Mouse (Mus musculus) lung, adult 2 months (tissue): Measurements from ENCODE around the gene Pam. TPM values are rescaled to one million over a fixed set of nuclear protein-coding genes. Genes with fewer than 3 reads are reported as not detected.
A peak's percentile ranks its signal among the peaks of the same experiment; 100 is the strongest.

Source experiments
- DNase-seq: peaks from one replicate; pipeline ENCODE4 v3.0.0; 2022
- H3K4me1 ChIP-seq: fragments of 200-500 bp; 2 replicates; pipeline ENCODE4 v1.6.1; 2011; ENCODE audit warnings: low read length; ENCODE audit not compliant: control insufficient read depth, insufficient read depth
- H3K4me3 ChIP-seq: fragments of 200-500 bp; replicated peaks from 2 replicates; pipeline ENCODE3; 2011; ENCODE audit warnings: low read depth, mild to moderate bottlenecking, control low read depth, low read length; ENCODE audit errors: extremely low read depth
- CTCF ChIP-seq: fragments of 200-500 bp; IDR thresholded peaks from 2 replicates; pipeline ENCODE4 v1.5.1; 2011; ENCODE audit warnings: mild to moderate bottlenecking, low read length, control low read depth; ENCODE audit not compliant: insufficient read depth
- POLR2A ChIP-seq: fragments of 200-500 bp; IDR thresholded peaks from 2 replicates; pipeline ENCODE4 v1.6.1; 2011; ENCODE audit warnings: low read depth, mild to moderate bottlenecking, control low read depth, low read length, borderline replicate concordance; ENCODE audit errors: extremely low read depth
- WGBS: fragments of 180-500 bp; shearing (Covaris S2); methylation state at CpG from one replicate; pipeline ENCODE4 v1.1.7; 2018; 5-methylcytosine and 5-hydroxymethylcytosine counted together
- polyA plus RNA-seq: library from polyadenylated mRNA; depleted of rRNA; stranded (reverse); fragments of >200 nt; gene quantifications from 2 replicates; pipeline ENCODE4 v1.2.3, GENCODE M21; 2012

The Pam gene
- polyA plus RNA-seq, 1 experiment, result 231 TPM

DNA sequence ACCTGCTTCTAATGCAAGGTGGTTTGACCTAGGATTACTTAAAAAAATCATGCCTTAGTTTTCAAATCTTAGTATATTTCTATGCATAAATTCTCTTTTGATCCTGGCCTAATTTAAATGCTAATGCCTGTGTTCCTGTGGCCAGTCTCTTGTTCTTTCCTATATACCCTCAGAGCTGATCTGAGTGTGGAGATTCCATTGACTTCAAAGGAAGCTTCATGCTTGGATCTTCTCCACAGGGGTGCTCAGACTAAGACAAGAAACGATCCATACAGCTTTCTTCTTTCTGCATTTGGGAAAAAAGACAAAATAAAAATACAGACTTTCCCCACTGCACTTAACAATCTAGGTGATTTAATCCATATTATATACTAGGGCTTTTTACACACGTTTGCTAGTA, 12.2 kb upstream of the Pam start:
- Histone ChIP-seq H3K4me3 (no peak overlapping the region), H3K4me1 (no peaks in the 10 kb centered on the region)
- no peak for TF ChIP-seq POLR2A
- no peak for TF ChIP-seq CTCF
- DNase-seq, result no peak
- WGBS, result 67% methylated on average over 2 of the region's 2 CpGs

DNA sequence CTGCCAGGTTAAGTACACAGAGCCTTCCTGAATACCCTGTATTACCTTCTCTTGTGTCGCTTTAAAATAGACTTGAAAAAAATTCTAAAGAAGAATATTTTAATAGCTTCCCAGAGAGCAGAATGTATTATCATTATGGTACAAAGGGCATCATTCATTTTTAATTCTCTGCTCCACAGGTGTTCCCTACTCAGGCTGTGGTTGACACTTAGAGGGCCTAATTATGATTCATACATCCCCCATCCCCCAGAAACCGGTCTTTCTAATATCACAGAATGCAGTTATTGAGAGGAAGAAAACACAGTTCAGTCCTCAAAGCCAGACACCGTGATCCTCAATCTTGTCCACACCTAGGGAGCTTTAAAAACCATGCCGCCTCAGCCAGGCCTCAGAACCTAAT, 4.0 kb upstream of the Pam start:
- TF ChIP-seq CTCF (no peak), POLR2A (no peak)
- Histone ChIP-seq H3K4me1 (0 out of 2 replicates have a peak, but pooled peaks cover 2% of the 10 kb centered on the region), H3K4me3 (no peak overlapping the region)
- WGBS, result 87% methylated on average over 4 of the region's 4 CpGs
- DNase-seq, result no peak

DNA sequence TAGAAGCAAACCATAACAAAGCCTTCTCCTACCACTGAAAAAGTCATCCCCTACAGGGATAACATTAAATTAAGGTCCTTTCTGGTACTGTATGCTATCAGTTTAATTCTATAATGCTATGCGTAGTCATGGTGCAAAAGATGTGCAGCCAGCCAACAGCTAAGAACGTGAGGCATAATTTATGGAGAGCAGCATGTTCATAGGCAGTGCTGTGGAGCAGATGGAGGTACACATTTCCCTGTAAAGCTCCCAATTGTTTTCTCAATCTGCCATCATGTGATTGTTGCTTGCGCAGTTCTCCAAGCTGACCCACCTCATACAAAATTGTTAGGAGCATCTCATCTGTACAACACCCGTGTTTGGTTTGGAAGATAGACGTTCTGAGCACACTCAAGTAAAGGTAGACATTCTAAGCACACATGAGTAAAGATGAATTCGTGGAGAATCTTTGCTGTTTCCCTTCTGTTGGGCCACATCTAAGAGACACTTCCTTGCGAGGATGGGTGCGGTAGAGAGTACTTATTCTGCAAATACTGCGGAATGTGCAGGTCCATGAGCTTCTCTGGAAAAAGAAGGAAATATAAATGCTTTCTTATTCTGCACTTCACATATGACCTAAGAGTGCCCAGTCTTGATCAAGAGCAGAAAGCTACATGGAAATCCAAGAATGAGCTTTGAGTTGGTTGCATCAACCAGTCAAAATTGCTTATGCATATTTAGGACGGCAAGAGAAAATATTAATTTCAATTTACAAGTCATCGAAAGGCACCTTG, 2.7 kb upstream of the Pam start:
- no peak overlapping the region for H3K4me3 ChIP-seq
- 0 out of 2 replicates have a peak, but pooled peaks cover 2% of the 10 kb centered on the region for H3K4me1 ChIP-seq
- no peak for DNase-seq
- TF ChIP-seq CTCF, result no peak
- TF ChIP-seq POLR2A, result no peak
- 95% methylated on average over 11 of the region's 11 CpGs for WGBS

DNA sequence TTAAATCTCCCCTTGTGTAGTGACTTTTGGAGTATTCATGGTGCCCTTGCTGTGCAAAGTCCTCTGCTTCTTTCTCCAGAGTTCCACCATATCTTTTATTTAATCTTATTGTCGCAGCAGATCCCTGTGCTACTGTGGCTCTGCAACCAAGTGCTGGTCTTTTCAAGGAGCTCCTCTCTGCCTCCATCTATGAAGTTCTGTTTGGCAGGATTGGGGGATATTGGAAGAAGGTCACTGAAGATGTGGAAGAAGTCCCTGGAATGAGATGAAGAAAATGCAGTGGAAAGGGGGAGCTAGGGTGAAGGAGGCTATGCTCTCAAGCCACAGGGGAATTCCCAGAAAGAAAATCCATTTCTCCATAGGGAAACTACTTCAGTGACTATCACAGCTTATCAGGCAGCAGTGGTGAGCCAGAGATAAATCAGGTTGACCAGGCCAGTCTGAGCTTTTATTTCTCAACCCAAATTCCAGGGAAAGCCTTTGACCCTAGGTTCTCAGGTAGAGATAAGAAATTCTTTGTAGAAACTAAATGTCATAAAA, 1.0 kb upstream of the Pam start:
- 0 out of 2 replicates have a peak, but pooled peaks cover 2% of the 10 kb centered on the region for H3K4me1 ChIP-seq
- DNase-seq, result no peak
- WGBS, result 31% methylated on average over 1 of the region's 1 CpGs
- no peak for TF ChIP-seq CTCF
- TF ChIP-seq POLR2A, result no peak
- H3K4me3 ChIP-seq, result no peak overlapping the region

DNA sequence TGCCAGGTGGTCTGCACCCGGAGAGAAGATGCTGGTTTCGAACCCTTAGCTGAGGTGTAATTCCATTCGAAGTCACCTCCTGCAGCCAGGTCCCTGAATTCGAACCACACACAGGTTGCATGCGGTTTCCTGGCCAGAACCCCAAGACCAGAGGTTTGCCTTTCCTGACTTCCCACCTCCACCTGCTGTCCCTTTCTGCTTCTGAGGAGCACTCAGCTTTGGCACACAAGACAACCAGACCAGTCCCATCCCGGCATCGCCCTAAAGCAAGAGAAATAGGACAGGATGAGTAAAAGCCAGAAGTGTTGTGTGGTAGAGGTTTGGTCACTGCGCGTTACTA, 515 bp upstream of the Pam start:
- 25% methylated on average over 9 of the region's 9 CpGs for WGBS
- 0 out of 2 replicates have a peak, but pooled peaks cover 2% of the 10 kb centered on the region for H3K4me1 ChIP-seq
- TF ChIP-seq CTCF (no peak), POLR2A (no peak)
- DNase-seq, result no peak
- peak overlapping the region; percentile 79 for H3K4me3 ChIP-seq

DNA sequence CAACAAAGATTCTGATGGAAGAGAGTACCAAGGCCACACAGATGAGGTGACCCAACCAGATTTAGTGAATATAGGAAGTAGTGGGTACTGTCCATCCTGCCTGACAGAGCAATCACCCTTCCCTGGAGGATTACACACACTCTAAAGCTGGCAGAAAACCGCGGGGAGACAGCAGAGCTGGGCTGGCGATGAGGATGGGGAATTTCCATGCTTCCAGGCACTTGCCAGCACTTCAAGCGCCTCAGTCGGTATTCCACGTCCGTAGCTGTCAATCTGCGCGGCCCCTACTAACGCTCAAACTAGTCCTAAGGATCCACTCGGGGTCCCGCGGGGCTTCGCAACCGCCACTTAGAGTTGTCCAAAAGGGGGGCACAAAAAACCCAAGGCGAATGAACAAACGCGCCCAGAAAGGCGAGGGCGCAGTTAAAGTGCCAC, 618 bp downstream of the Pam start:
- no peak for DNase-seq
- under 1% methylated on average over 20 of the region's 20 CpGs for WGBS
- Histone ChIP-seq H3K4me1 (0 out of 2 replicates have a peak, but pooled peaks cover 2% of the 10 kb centered on the region), H3K4me3 (peak overlapping the region; percentile 67)
- no peak for TF ChIP-seq POLR2A
- no peak for TF ChIP-seq CTCF

DNA sequence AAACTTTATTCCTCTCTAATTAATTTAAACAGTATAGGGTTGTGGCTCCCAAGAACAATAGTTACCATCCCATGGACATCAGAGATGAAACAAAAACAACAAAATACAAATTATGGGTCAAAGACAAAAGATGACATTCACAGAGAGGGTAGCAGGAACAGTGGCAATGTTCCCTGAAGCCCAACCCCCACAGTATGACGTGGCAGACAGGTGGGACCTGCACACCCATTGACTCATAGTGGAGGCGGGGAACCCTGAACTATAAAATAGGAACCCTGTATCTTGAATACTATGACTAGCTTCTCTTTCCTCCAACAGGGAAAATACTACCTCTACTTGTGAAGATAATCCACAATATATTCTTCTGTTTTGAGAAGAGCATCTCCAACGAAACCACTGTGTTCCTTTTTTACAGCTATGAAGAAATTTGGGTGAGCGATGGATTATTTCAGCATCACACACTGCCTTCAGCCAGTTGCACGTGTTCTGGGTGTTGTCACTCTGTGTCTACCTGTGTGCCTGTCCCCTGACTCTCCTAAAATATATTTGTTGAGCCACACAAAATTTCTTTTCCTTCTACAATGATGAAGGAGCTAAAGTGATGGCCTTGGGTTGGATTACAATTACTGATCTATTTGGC, 6.0 kb downstream of the Pam start:
- no peak for DNase-seq
- TF ChIP-seq CTCF (no peak), POLR2A (no peak)
- Histone ChIP-seq H3K4me1 (peaks cover 3% of the 10 kb centered on the region; the same call in 1 of the 2 replicates), H3K4me3 (no peak overlapping the region)
- 87% methylated on average over 5 of the region's 5 CpGs for WGBS

DNA sequence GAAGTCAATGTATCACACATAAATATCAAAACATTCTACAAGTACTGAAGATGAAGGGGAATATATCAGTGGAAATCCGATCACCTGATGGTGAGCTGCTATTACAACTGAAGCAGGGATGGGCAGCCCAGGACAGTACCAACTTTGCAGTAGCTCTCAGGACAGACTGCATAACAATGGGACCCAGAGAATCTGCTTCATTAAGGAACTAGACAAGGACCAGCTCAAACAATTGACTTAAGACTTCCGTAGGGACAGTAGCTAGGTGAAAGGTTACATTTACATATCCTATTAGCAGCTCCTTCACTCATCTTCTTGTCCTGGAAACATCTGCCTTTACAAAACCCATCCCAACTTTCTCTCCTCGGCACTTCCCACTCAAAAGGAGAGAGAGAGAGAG, 9.0 kb downstream of the Pam start:
- TF ChIP-seq CTCF (no peak), POLR2A (no peak)

DNA sequence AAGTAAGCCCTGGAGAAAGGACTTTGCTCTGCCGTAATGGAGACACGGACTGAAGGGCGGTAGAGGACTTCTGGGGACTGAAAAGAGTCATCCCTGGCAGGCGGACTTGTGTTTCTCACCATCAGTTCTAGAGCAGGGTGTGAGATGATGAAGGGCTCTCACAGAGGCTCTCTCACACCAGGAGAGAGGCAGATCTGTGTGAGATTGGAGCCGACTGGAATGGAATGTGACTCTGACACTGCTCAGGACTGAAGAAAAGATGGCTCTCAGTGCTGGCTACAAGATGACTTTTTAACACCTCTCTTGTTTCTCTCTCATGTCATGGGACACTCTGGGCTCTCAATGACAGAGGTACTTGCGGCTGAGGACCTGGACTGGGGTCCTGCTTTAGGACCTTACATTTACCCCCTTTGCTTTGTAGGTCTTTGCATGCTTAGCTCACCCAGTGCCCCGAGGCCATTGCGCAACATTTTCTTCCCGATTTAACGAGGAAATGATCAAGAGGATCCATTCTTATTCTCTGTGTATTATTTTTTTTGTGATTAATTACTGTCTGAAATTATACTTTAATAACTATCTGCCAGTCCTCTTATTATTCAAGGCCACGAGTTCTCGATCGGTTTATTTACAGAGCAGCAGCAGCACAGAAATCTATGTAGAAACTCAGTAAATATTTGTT, 10.7 kb downstream of the Pam start:
- WGBS, result 45% methylated on average over 13 of the region's 13 CpGs
- no peak for TF ChIP-seq POLR2A
- TF ChIP-seq CTCF, result no peak
- DNase-seq, result no peak
- Histone ChIP-seq H3K4me1 (peaks cover 7% of the 10 kb centered on the region), H3K4me3 (no peak overlapping the region)

More for the DNA sequence above, 9.0 kb downstream of the Pam start:
- no peak for DNase-seq
- Histone ChIP-seq H3K4me3 (no peak overlapping the region), H3K4me1 (peaks cover 3% of the 10 kb centered on the region; the same call in 1 of the 2 replicates)
- WGBS, result 53% methylated on average over 3 of the region's 3 CpGs
